ENCODE assay signal across 21 mouse cellular contexts in genomic region chr6:37822390-37822789, GRCm38 (mm10). TPM values are rescaled to one million over a fixed set of nuclear protein-coding genes. Genes with fewer than 3 reads are reported as not detected.
A peak's percentile ranks its signal among the peaks of the same experiment; 100 is the strongest.
DNase-seq lines count a peak whose midpoint lies in the region; ATAC-seq and TF ChIP-seq lines count a peak whose summit lies in the region.
"Had no signal": no experiment of that assay in that cellular context is flagged by ENCODE, and none has a peak within 500 bp of the region (broad histone marks: within the 10 kb centered on the region; RNA-seq: fewer than 3 reads in every experiment).

No protein-coding gene starts in this region.

- WGBS in kidney, embryonic 15.5 days = 83% methylated on average over 2 of the region's 2 CpGs
- 73% methylated on average over 2 of the region's 2 CpGs for WGBS in lung, embryonic 14.5 days

- no peak overlapping the region for H3K4me2 ChIP-seq in kidney, embryonic 15.5 days
- no peak overlapping the region for H3K4me2 ChIP-seq in CH12.LX (ENCODE audit: insufficient read depth, low read depth, poor library complexity, severe bottlenecking)
- H3K4me2 ChIP-seq in lung, embryonic 14.5 days = no peak overlapping the region
- H3K4me2 ChIP-seq: hindbrain, embryonic 12.5 days; limb, embryonic 15.5 days; liver, embryonic 15.5 days; midbrain, embryonic 12.5 days; neural tube, embryonic 15.5 days had no signal

- TF ChIP-seq CTCF in CH12.LX (conservative IDR thresholded peaks at IDR 0.05 in 1 of 2, IDR thresholded peaks at IDR 0.05 in 1 of 2; ENCODE audit: low read depth in 2 of 2, low read length in 2 of 2) = no peak
- TF ChIP-seq CTCF in lung, embryonic 14.5 days (IDR thresholded peaks at IDR 0.05; ENCODE audit: low read depth) = no peak

- no peak for ATAC-seq in kidney, embryonic 15.5 days (replicated peaks; ENCODE audit: low FRiP score)
- ATAC-seq in lung, embryonic 14.5 days (ENCODE audit: insufficient read depth) = no peak
- ATAC-seq: forebrain, postnatal 0 days; Patski had no signal

- TF ChIP-seq POLR2A in CH12.LX (IDR thresholded peaks at IDR 0.05; ENCODE audit: low read depth, low read length) = no peak

- no peaks in the 10 kb centered on the region for H3K27me3 ChIP-seq in kidney, embryonic 15.5 days
- H3K27me3 ChIP-seq in CH12.LX (replicated peaks) = no peaks in the 10 kb centered on the region
- no peaks in the 10 kb centered on the region for H3K27me3 ChIP-seq in lung, embryonic 14.5 days (ENCODE audit: insufficient read depth, low read length)
- H3K27me3 ChIP-seq: hindbrain, embryonic 12.5 days; limb, embryonic 15.5 days; liver, embryonic 15.5 days; midbrain, embryonic 12.5 days; neural tube, embryonic 15.5 days; Patski had no signal

- in situ Hi-C loops in CH12.LX (cut with MboI; ENCODE audit: low pct_ligation_motif_present, low pct_unique_long_range_greater_than_20kb, low sequenced_read_pairs) = no loop called here

- no peaks in the 10 kb centered on the region for H3K9me3 ChIP-seq in kidney, embryonic 15.5 days (replicated peaks)
- H3K9me3 ChIP-seq in CH12.LX (replicated peaks; ENCODE audit: low read length) = peaks cover 4% of the 10 kb centered on the region
- H3K9me3 ChIP-seq in lung, embryonic 14.5 days (ENCODE audit: low read depth, low read length) = no peaks in the 10 kb centered on the region
- H3K9me3 ChIP-seq: hindbrain, embryonic 12.5 days; limb, embryonic 15.5 days; liver, embryonic 15.5 days; midbrain, embryonic 12.5 days; neural tube, embryonic 15.5 days had no signal

- H3K9ac ChIP-seq in kidney, embryonic 15.5 days = no peak overlapping the region
- no peak overlapping the region for H3K9ac ChIP-seq in CH12.LX (ENCODE audit: insufficient read depth, low read depth)
- H3K9ac ChIP-seq in lung, embryonic 14.5 days = no peak overlapping the region
- H3K9ac ChIP-seq: forebrain, postnatal 0 days; hindbrain, embryonic 12.5 days; limb, embryonic 15.5 days; liver, embryonic 15.5 days; midbrain, embryonic 12.5 days; neural tube, embryonic 15.5 days had no signal

- intact Hi-C loops in left cerebral cortex, postnatal 10 days (cut with DNase I) = no loop called here

- dilution Hi-C loops in CH12.LX (cut with MboI; ENCODE audit: extremely low pct_ligation_motif_present, extremely low pct_unique_long_range_greater_than_20kb, low sequenced_read_pairs) = no loop called here

- no peaks in the 10 kb centered on the region for H3K4me1 ChIP-seq in kidney, embryonic 15.5 days
- H3K4me1 ChIP-seq in CH12.LX (ENCODE audit: control insufficient read depth in 1 of 2, insufficient read depth in 2 of 2) = peaks cover 5 to 30% of the 10 kb centered on the region in 2 experiments
- H3K4me1 ChIP-seq in lung, embryonic 14.5 days (ENCODE audit: insufficient read depth) = no peaks in the 10 kb centered on the region
- H3K4me1 ChIP-seq: hindbrain, embryonic 12.5 days; limb, embryonic 15.5 days; liver, embryonic 15.5 days; midbrain, embryonic 12.5 days; neural tube, embryonic 15.5 days had no signal

- peak; percentile 12 to 27 for DNase-seq in kidney, adult 8-10 months
- no peak for DNase-seq in CH12.LX (ENCODE audit: extremely low read depth)
- DNase-seq in lung, embryonic 14.5 days = peak; percentile 46
- peak; percentile 43 for DNase-seq in lung, postnatal 25 days (ENCODE audit: low spot score)
- DNase-seq in layer of hippocampus, adult 11-12 months (ENCODE audit: low spot score) = no peak
- no peak for DNase-seq in left cerebral cortex, postnatal 10 days (ENCODE audit: extremely low spot score in 1 of 2, low spot score in 2 of 2)
- DNase-seq in liver = no peak
- DNase-seq: cerebellum, adult 11-12 months; forebrain, postnatal 0 days; gastrocnemius, postnatal 36 days; heart, adult 2 months; left cerebral cortex, postnatal 4 days had no signal

- TF ChIP-seq EP300 in CH12.LX (IDR thresholded peaks at IDR 0.05; ENCODE audit: low read length) = no peak

- 0 out of 2 replicates have a peak, but pooled peaks cover 2% of the 10 kb centered on the region for H3K79me2 ChIP-seq in CH12.LX (replicated peaks; ENCODE audit: control insufficient read depth, extremely low read depth, insufficient read depth, poor library complexity, severe bottlenecking)

- H3K4me3 ChIP-seq in kidney, embryonic 15.5 days (replicated peaks) = no peak overlapping the region
- H3K4me3 ChIP-seq in CH12.LX (replicated peaks in 1 of 3; ENCODE audit: low read depth in 2 of 3, low read length in 2 of 3, poor library complexity in 1 of 3) = no peak overlapping the region
- H3K4me3 ChIP-seq in lung, embryonic 14.5 days (ENCODE audit: low read depth, low read length) = no peak overlapping the region
- H3K4me3 ChIP-seq: heart, adult 2 months; hindbrain, embryonic 12.5 days; left cerebral cortex, adult 2 months; limb, embryonic 15.5 days; liver, embryonic 15.5 days; midbrain, embryonic 12.5 days; neural tube, embryonic 15.5 days had no signal

- H3K27ac ChIP-seq in kidney, embryonic 15.5 days = no peak overlapping the region
- peak overlapping the region; percentile 96 for H3K27ac ChIP-seq in CH12.LX (ENCODE audit: insufficient read depth, low read depth)
- H3K27ac ChIP-seq in lung, embryonic 14.5 days (ENCODE audit: low read depth) = no peak overlapping the region
- H3K27ac ChIP-seq: heart, adult 2 months; hindbrain, embryonic 12.5 days; left cerebral cortex, adult 2 months; limb, embryonic 15.5 days; liver, embryonic 15.5 days; midbrain, embryonic 12.5 days; neural tube, embryonic 15.5 days; stomach, postnatal 0 days had no signal

- TF ChIP-seq RAD21 in CH12.LX (IDR thresholded peaks at IDR 0.05; ENCODE audit: low read depth, low read length) = no peak

- no peaks in the 10 kb centered on the region for H3K36me3 ChIP-seq in kidney, embryonic 15.5 days
- H3K36me3 ChIP-seq in CH12.LX (replicated peaks in 1 of 2; ENCODE audit: control insufficient read depth in 1 of 2, insufficient read depth in 1 of 2, low read length in 1 of 2) = no peaks in the 10 kb centered on the region
- H3K36me3 ChIP-seq in lung, embryonic 14.5 days (ENCODE audit: insufficient read depth) = no peaks in the 10 kb centered on the region
- H3K36me3 ChIP-seq: hindbrain, embryonic 12.5 days; limb, embryonic 15.5 days; liver, embryonic 15.5 days; midbrain, embryonic 12.5 days; neural tube, embryonic 15.5 days had no signal

TF ChIP-seq in CH12.LX, 34 proteins besides CTCF, POLR2A, EP300 and RAD21:
- TF ChIP-seq ZC3H11A (IDR thresholded peaks at IDR 0.05; ENCODE audit: low read depth, low read length) (no peak), SIN3A (IDR thresholded peaks at IDR 0.05; ENCODE audit: low read length) (no peak), ZMIZ1 (IDR thresholded peaks at IDR 0.05; ENCODE audit: low read depth, low read length) (no peak), PAX5 (IDR thresholded peaks at IDR 0.05; ENCODE audit: low read length) (no peak), ETS1 (conservative IDR thresholded peaks at IDR 0.05; ENCODE audit: low read depth, low read length) (no peak), ZNF384 (IDR thresholded peaks at IDR 0.05; ENCODE audit: low read depth, low read length) (no peak), GABPA (IDR thresholded peaks at IDR 0.05; ENCODE audit: insufficient replicate concordance, low read depth, low read length) (no peak), MAFK (IDR thresholded peaks at IDR 0.05; ENCODE audit: insufficient replicate concordance, low read length) (no peak), NRF1 (IDR thresholded peaks at IDR 0.05; ENCODE audit: low read depth, low read length) (no peak), USF2 (conservative IDR thresholded peaks at IDR 0.05; ENCODE audit: low read depth, low read length) (no peak), RCOR1 (conservative IDR thresholded peaks at IDR 0.05; ENCODE audit: low read depth, low read length) (no peak), SMC3 (IDR thresholded peaks at IDR 0.05; ENCODE audit: low read depth, low read length) (no peak), HCFC1 (IDR thresholded peaks at IDR 0.05; ENCODE audit: low read depth, low read length) (no peak), MAX (IDR thresholded peaks at IDR 0.05; ENCODE audit: low read length) (no peak), TCF12 (IDR thresholded peaks at IDR 0.05; ENCODE audit: low read depth, low read length) (no peak), NELFE (IDR thresholded peaks at IDR 0.05; ENCODE audit: low read depth, low read length) (no peak), TBP (conservative IDR thresholded peaks at IDR 0.05; ENCODE audit: low read depth, low read length) (no peak)

RNA-seq across cellular contexts. Expression of gene Trim24, which starts 48.2 kb away (rescaled TPM):
- polyA plus RNA-seq in kidney, embryonic 15.5 days (2015; fragmentation: Nextera tagmentation; extraction: Ambion mirVana) = 16.8 and 17.4 TPM in 2 replicates
- total RNA-seq in CH12.LX (2012; rRNA removed) (23.2 and 23.7 TPM in 2 replicates), CH12.LX (2014; rRNA removed) (35.7 and 40.2 TPM in 2 replicates)
- polyA plus RNA-seq in CH12.LX (2012; ENCODE audit: insufficient read length, low read depth) = 28.4 and 31.7 TPM in 2 replicates
- polyA plus RNA-seq in lung, embryonic 14.5 days (2014; fragmentation: Nextera tagmentation; extraction: Ambion mirVana) = 19.4 and 20.0 TPM in 2 replicates
- 10 to 100 TPM; 39.1 to 43.0 TPM for total RNA-seq in left cerebral cortex, postnatal 10 days (2021)

Comparison
In these comparisons a context has a peak if more than half of its experiments do, and no peak if none do; other contexts are left out.
1. DNase-seq: peak in kidney, adult 8-10 months (2 of 2), lung, embryonic 14.5 days (single experiment) and lung, postnatal 25 days (single experiment); none in CH12.LX (single experiment), layer of hippocampus, adult 11-12 months (single experiment), left cerebral cortex, postnatal 10 days (0 of 2) and liver (single experiment).